Mouse (Mus musculus) intestine, embryonic 15.5 days (tissue): ENCODE data around the gene Pbx2. TPM values are rescaled to one million over a fixed set of nuclear protein-coding genes. Genes with fewer than 3 reads are reported as not detected.
A peak's percentile ranks its signal among the peaks of the same experiment; 100 is the strongest.

Source experiments
- ATAC-seq: fragments of 200-750 bp; cut with Nextera tagmentation; 2 replicates; pipeline ENCODE4 v1.8.0; 2017; ENCODE audit warnings: moderate TSS enrichment, moderate library complexity
- H3K27ac ChIP-seq: fragments of 300-500 bp; sonication (generic); 2 replicates; pipeline ENCODE4 v1.5.1; 2015; ENCODE audit warnings: mild to moderate bottlenecking, inconsistent platforms
- H3K27me3 ChIP-seq: fragments of 300-500 bp; sonication (generic); replicated peaks from 2 replicates; pipeline ENCODE4 v1.6.1; 2015; ENCODE audit warnings: inconsistent platforms
- H3K36me3 ChIP-seq: fragments of 300-500 bp; sonication (generic); 2 replicates; pipeline ENCODE4 v1.6.1; 2015; ENCODE audit warnings: inconsistent platforms
- H3K4me1 ChIP-seq: fragments of 300-500 bp; sonication (generic); replicated peaks from 2 replicates; pipeline ENCODE4 v1.6.1; 2015; ENCODE audit warnings: inconsistent platforms
- H3K4me2 ChIP-seq: fragments of 300-500 bp; sonication (generic); replicated peaks from 2 replicates; pipeline ENCODE4 v1.6.1; 2015; ENCODE audit warnings: mild to moderate bottlenecking, inconsistent platforms
- H3K4me3 ChIP-seq: fragments of 300-500 bp; sonication (generic); replicated peaks from 2 replicates; pipeline ENCODE4 v1.5.1; 2015; ENCODE audit warnings: inconsistent platforms
- H3K9ac ChIP-seq: fragments of 300-500 bp; sonication (generic); 2 replicates; pipeline ENCODE4 v1.6.1; 2015; ENCODE audit warnings: inconsistent platforms
- H3K9me3 ChIP-seq: fragments of 300-500 bp; sonication (generic); 2 replicates; pipeline ENCODE4 v1.6.1; 2016; ENCODE audit warnings: inconsistent platforms
- WGBS: fragments of 180-500 bp; shearing (Covaris S2); methylation state at CpG from one replicate; pipeline ENCODE4 v1.1.7; 2015; 5-methylcytosine and 5-hydroxymethylcytosine counted together
- polyA plus RNA-seq: library from polyadenylated mRNA; unstranded; fragments of >200 nt; fragmentation: Nextera tagmentation; extraction: Ambion mirVana; gene quantifications from 2 replicates; pipeline ENCODE4 v1.2.1, GENCODE M21; 2015

Pbx2 gene
- polyA plus RNA-seq, 1 experiment from 2014 or later, result 8.8 TPM

DNA sequence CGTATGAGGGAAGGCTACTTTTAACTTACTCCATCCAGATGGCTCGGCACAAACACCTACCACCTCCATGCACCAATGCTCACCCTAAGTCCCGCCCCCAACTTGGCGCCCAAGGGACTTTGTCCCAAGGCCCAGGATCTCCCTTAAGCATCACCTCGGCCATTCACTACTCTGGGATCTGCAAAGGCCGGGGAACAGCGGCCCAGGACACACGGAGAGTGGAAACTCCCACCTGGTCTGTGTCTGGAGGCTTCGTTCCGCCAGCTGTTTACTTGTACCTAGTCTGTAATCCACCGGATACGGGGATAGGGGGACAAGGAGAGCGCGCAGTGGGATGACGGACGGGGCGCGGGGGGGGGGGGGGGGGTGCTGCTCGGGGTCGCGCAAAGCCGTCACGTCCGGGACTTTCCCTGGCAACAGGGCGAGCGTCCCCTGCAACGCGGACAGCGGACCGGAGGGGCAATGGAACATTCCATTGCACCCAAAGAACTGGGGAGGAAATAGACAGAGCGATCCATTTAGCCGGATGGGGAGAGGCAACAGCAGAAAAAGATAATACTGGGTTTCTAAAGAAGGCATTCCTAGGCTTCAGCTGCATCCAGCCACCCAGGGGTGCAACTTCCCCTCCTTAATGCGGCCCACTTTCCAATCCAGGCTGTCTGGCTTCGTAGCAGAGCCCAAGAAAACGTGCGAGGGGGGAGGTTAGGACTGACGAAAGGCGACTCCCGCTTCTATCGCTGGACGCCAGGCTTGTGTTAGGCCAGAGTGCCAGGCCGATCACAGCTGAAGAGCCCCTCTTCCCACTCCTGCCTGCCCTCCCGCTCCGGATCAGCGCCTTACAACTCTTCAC, 36.3 kb downstream of the Pbx2 start:
- Histone ChIP-seq H3K27me3 (peaks cover 24% of the 10 kb centered on the region), H3K9ac (peak overlapping the region; percentile 66), H3K36me3 (peaks cover 14% of the 10 kb centered on the region; the same call in 1 of the 2 replicates), H3K27ac (peak overlapping the region; percentile 96), H3K4me3 (peak overlapping the region; percentile 69), H3K4me2 (peak overlapping the region; percentile 92), H3K9me3 (no peaks in the 10 kb centered on the region), H3K4me1 (peaks cover 40% of the 10 kb centered on the region)
- peak; percentile 83 for ATAC-seq
- under 1% methylated on average over 42 of the region's 45 CpGs for WGBS

DNA sequence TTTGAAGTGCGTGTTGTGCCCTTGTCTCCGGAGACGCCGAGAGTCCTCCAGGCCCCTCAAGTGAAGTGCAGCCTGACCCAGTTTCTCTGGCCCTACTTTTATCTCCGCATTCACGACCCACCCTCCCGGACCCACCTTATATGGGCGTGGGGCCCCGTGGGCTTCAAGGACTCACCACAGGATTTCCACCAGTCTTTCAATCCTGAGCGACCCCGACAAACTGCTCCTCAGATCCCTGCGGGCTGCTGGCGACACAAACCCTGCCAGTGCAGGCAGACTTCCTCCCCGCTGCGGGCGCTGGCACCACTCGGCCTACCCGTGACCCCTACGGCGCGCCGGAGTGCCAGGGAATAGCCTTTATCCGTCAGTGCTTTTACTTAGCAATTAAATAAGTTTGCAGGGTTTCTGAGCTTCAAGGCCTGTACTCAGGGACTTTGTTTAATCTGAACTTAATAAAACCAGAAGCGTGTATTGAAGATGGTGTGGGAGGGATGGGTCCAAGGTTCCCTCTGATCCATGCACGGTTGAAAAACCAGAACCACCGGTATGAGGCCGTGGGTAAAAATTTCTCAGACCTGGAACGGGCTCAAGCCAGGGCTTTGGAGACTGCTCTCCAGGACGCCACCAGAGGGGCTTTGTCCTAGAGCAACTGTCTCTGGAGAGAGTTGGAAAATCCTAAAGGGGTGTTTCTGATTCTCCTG, 37.0 kb downstream of the Pbx2 start, which contains the start of gene Ppt2:
TSS of gene Ppt2 (minus strand) at position 568 of the 701 bp plus-strand sequence.
- Histone ChIP-seq H3K36me3 (peaks cover 6% of the 10 kb centered on the region; the same call in 1 of the 2 replicates), H3K27ac (peak within 1 kb of the TSS; percentile 96), H3K9me3 (no peaks in the 10 kb centered on the region), H3K9ac (peak within 1 kb of the TSS; percentile 66), H3K4me3 (peak within 1 kb of the TSS; percentile 69), H3K4me2 (peak within 1 kb of the TSS; percentile 92), H3K4me1 (peaks cover 40% of the 10 kb centered on the region), H3K27me3 (peaks cover 24% of the 10 kb centered on the region)
- 2% methylated on average over 29 of the region's 29 CpGs for WGBS
- ATAC-seq, result peak; percentile 44

DNA sequence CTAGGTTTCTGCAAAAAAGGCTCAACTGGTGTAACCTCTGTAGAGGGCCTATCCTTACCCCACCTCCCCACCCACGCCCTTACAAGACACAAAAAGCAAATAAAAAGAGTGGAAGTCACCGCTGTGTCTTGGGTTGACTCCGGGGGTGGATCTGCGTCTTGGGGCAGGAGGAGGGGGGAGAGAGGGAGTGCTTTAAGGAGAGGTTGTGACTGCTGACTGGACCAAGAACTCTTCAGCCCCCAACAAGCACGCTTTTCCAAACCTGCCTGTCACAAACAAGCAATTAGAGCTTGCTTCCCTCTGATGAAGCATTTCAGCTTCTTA, 37.5 kb downstream of the Pbx2 start:
- Histone ChIP-seq H3K4me2 (peak overlapping the region; percentile 92), H3K4me1 (peaks cover 40% of the 10 kb centered on the region), H3K27me3 (peaks cover 26% of the 10 kb centered on the region), H3K36me3 (peaks cover 5% of the 10 kb centered on the region; the same call in 1 of the 2 replicates), H3K27ac (peak overlapping the region; percentile 96), H3K4me3 (peak overlapping the region; percentile 69), H3K9ac (peak overlapping the region; percentile 66), H3K9me3 (no peaks in the 10 kb centered on the region)
- no peak for ATAC-seq
- WGBS, result 19% methylated on average over 5 of the region's 5 CpGs

DNA sequence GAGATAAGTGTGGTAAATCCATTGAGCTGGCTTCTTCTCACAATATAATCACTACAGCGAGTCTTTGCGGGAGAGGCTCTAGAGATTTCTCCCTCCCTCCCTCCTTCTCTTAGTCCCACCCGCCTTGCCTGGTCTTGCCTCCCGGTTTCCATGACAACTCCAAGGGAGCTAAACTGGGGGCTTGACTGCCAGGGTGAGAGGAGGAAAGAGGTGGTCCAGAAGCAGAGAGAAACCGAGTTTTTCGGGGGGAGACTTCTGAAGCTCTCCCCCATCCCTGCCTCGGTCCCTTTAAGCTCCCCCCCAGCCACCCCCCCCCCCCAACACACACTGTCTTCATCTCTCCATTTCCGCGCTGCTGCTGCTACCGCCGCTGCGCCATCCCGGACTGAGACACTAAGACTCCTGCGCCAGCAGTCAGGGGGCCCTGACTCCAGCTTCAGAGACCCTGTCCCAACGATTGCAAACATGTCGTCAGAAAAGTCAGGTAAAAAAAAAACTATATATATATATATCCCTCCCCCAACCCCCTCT, 38.2 kb downstream of the Pbx2 start, which contains the start of gene Prrt1:
TSS of gene Prrt1 (plus strand) at position 313 of the 531 bp plus-strand sequence.
- ATAC-seq, result no peak
- Histone ChIP-seq H3K27me3 (peaks cover 26% of the 10 kb centered on the region), H3K27ac (peak within 1 kb of the TSS; percentile 96), H3K4me1 (peaks cover 40% of the 10 kb centered on the region), H3K4me2 (peak within 1 kb of the TSS; percentile 92), H3K4me3 (peak within 1 kb of the TSS; percentile 69), H3K9me3 (no peaks in the 10 kb centered on the region), H3K9ac (peak within 1 kb of the TSS; percentile 66), H3K36me3 (peaks cover 5% of the 10 kb centered on the region; the same call in 1 of the 2 replicates)
- 12% methylated on average over 16 of the region's 16 CpGs for WGBS

DNA sequence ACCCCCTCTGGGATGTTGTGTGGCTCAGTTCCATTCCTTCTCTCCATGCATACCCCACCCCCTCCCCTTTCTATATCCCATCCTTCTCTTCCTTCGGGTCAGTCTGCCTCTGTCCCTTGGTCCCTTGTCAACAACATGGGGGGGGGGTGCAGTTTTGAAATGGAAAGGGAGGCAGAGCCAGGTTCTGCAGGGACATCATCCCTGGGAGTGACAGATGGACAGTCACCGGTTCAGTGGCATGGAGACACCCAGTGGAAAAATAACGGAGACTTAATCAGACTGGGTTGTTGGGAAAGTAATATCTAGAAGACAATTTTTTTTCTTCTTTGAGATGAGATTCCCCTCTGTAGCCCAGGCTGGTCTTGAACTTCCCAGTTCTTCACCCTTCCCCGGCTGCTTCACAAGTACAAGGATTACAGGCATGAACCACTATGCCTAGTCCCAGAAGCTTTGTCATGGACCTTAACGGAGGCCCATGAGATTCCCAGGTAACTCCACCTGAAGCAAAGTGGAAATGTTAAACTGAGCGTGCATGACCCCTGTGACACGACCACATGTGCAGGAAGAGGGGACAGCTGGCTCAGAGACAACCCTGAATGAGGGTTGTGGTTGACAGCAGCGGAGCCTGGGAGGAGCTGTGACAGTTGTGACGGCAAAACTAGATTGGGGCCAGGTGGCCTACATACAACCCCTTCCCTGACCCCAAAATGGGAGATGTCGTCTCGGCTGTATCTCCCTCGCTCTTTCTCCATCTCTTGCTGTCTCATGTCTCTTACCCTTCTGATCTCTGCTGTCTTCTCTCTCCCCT, 38.9 kb downstream of the Pbx2 start:
- Histone ChIP-seq H3K36me3 (peaks cover 5% of the 10 kb centered on the region; the same call in 1 of the 2 replicates), H3K27ac (no peak overlapping the region), H3K4me2 (peak overlapping the region; percentile 92), H3K9ac (no peak overlapping the region), H3K4me3 (peak overlapping the region; percentile 69; the same call in 1 of the 2 replicates), H3K27me3 (peaks cover 26% of the 10 kb centered on the region), H3K4me1 (peaks cover 40% of the 10 kb centered on the region), H3K9me3 (no peaks in the 10 kb centered on the region)
- 31% methylated on average over 12 of the region's 12 CpGs for WGBS
- no peak for ATAC-seq

DNA sequence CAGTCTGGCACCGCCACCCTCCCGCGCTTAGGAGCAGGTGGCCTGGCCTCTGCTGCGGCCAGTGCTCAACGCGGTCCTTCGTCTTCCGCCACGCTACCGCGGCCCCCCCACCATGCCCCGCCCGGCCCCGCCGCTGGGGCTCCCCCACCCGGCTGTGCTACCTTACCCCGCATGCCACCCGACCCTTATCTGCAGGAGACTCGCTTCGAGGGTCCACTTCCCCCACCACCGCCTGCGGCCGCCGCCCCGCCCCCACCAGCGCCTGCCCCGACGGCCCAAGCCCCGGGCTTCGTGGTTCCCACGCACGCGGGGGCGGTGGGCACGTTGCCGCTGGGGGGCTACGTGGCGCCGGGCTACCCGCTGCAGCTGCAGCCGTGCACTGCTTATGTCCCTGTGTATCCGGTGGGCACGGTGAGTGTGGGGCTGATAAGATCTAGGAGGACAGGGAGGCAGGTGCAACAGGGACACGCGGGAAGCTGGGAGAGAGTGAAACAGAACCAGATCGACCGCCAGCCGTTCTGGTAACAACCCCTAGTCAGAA, 39.8 kb downstream of the Pbx2 start:
- no peak for ATAC-seq
- 5% methylated on average over 42 of the region's 48 CpGs for WGBS
- Histone ChIP-seq H3K36me3 (no peaks in the 10 kb centered on the region; the same call in 1 of the 2 replicates), H3K27ac (no peak overlapping the region), H3K27me3 (peaks cover 26% of the 10 kb centered on the region), H3K4me2 (peak overlapping the region; percentile 88), H3K4me1 (peaks cover 40% of the 10 kb centered on the region), H3K9ac (peak overlapping the region; percentile 36), H3K9me3 (no peaks in the 10 kb centered on the region), H3K4me3 (peak overlapping the region; percentile 29)

DNA sequence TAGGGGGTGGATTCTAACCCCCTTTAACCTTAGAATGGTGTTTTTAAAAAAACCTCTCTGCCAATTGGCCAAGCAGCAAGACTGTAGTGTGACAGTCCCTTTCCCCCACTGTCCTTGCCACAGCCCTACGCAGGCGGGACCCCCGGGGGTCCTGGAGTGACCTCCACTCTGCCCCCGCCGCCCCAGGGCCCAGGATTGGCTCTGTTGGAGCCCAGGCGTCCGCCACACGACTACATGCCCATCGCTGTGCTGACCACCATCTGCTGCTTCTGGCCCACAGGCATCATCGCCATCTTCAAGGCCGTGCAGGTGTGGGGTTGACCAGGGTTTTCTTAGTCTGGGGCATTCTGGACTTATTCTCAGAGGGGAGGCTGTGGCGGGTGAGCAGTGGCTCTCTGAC, 40.6 kb downstream of the Pbx2 start:
- Histone ChIP-seq H3K4me2 (peak overlapping the region; percentile 88), H3K27ac (no peak overlapping the region), H3K4me3 (peak overlapping the region; percentile 28), H3K4me1 (peaks cover 34% of the 10 kb centered on the region), H3K36me3 (no peaks in the 10 kb centered on the region), H3K9me3 (no peaks in the 10 kb centered on the region), H3K9ac (peak overlapping the region; percentile 29), H3K27me3 (peaks cover 26% of the 10 kb centered on the region)
- ATAC-seq, result no peak
- 20% methylated on average over 11 of the region's 12 CpGs for WGBS

DNA sequence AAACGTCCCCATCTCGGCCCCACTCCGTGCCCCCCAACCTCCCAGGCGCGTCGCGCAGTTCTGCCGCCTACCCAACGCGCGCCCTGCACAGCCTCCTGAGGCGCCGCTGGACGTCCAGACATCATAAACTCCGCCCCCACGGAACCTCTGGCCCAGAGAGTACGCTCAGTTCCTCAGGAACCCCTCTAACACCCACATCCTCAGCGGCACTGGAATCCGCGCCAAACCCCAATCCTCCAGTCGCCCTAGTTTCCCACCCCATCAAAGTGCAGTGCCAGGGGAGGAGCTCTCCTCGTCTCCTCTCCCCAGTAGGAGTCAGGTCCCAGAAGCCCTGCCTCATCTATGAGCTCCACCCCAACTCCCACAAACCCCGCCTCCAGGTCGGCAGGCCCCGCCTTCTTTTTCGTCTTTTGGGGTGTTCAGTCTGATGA, 41.2 kb downstream of the Pbx2 start:
- Histone ChIP-seq H3K4me1 (peaks cover 32% of the 10 kb centered on the region), H3K9ac (peak overlapping the region; percentile 29), H3K36me3 (no peaks in the 10 kb centered on the region), H3K9me3 (no peaks in the 10 kb centered on the region), H3K4me3 (peak overlapping the region; percentile 28), H3K4me2 (peak overlapping the region; percentile 88), H3K27ac (no peak overlapping the region), H3K27me3 (peaks cover 26% of the 10 kb centered on the region)
- 2% methylated on average over 26 of the region's 26 CpGs for WGBS
- ATAC-seq, result peak; percentile 43

DNA sequence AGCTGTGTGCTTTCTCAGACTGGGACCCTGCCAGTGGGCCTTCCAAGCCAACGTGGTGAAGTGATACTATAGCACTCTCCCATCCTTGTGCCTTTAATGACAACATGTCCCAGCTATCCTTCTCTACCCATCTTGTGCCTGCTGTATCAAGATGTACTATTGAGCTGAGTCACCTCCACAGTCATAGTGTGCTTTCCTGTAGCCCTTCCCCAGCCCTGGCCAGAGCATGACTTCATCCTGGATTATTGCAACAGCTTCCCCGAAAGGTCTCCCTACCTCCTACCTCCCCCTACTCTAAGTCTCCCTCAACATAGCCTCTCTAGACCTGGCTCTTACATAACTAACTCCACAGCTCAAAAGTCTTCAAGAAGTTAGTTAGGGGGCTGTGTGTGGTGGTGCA, 44.6 kb downstream of the Pbx2 start:
- H3K27me3 ChIP-seq, result peaks cover 16% of the 10 kb centered on the region
- no peaks in the 10 kb centered on the region for H3K9me3 ChIP-seq
- WGBS, result 72% methylated on average over 2 of the region's 2 CpGs
- no peak for ATAC-seq
- no peaks in the 10 kb centered on the region for H3K36me3 ChIP-seq
- no peak overlapping the region for H3K4me3 ChIP-seq
- H3K4me1 ChIP-seq, result peaks cover 16% of the 10 kb centered on the region
- H3K9ac ChIP-seq, result no peak overlapping the region
- no peak overlapping the region for H3K4me2 ChIP-seq
- H3K27ac ChIP-seq, result no peak overlapping the region

DNA sequence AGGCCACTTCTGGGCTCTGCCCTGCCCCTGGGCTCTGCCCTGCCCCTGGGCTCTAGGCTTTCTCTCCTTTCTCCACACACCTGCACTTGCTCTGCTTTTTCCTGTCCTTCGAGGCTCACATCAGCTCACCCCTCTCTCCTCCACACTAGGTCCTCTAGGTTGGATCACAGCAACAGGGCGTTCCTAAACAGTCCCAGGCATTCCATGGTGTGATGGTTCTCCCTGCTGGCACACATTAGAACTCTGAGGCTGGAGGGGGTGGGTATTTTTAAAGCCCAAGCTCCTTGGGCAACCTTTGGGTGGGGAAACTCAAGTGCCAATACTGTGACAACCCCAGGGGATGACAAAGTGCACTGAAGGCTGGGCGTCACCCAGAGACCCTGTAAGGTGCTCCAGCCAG, 46.4 kb downstream of the Pbx2 start:
- H3K27me3 ChIP-seq, result peaks cover 2% of the 10 kb centered on the region; the same call in 1 of the 2 replicates
- H3K36me3 ChIP-seq, result no peaks in the 10 kb centered on the region
- H3K9ac ChIP-seq, result no peak overlapping the region
- no peak for ATAC-seq
- H3K9me3 ChIP-seq, result no peaks in the 10 kb centered on the region
- H3K27ac ChIP-seq, result no peak overlapping the region
- H3K4me1 ChIP-seq, result peaks cover 10% of the 10 kb centered on the region; the same call in 1 of the 2 replicates
- no peak overlapping the region for H3K4me2 ChIP-seq
- H3K4me3 ChIP-seq, result no peak overlapping the region
- 63% methylated on average over 3 of the region's 3 CpGs for WGBS

DNA sequence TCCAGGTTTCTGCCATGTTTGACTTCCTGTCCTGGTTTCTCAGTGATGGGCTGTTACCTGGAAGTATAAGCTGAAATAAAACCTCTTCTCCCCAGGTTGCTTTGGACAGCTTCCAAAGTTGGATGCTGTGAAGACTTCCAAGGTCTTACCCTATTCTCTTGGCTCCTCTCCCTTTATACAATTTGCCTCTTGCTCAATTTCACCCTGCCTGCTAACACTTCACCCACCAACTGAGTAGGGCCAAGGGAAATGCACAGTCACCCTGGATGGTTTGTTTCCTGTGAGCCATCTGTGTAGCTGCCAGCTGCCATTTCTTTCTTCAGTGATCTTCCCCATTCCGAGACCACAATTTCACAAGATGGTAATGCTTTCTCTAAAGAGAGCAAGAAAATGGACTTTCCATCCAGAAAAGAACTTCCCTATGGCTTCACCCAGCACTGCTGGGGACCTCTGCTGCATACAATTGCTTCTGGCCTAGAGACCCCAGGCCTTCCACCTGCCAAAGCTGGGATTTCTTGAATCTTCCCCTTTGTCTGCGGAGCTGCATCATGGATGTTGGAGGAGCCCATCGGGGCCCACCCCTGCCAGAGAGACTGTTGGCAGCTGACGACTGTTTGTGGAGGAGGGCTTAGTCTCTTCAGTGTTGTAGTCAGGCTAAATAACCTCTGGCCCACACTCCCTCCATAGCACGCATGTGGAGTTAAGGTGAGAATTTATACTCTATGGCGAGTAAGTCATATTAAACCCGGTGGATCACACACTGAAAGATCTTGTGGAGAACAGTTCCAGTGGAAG, 48.6 kb downstream of the Pbx2 start:
- H3K36me3 ChIP-seq, result no peaks in the 10 kb centered on the region
- WGBS, result 83% methylated on average over 7 of the region's 7 CpGs

More for the DNA sequence above, 48.6 kb downstream of the Pbx2 start:
- peaks cover 13% of the 10 kb centered on the region; the same call in 1 of the 2 replicates for H3K4me1 ChIP-seq
- H3K4me3 ChIP-seq, result no peak overlapping the region
- no peaks in the 10 kb centered on the region for H3K27me3 ChIP-seq
- no peak overlapping the region for H3K9ac ChIP-seq
- ATAC-seq, result no peak
- H3K4me2 ChIP-seq, result no peak overlapping the region
- H3K27ac ChIP-seq, result no peak overlapping the region
- H3K9me3 ChIP-seq, result no peaks in the 10 kb centered on the region
